ENCODE assay signal across 1 mouse cellular context in genomic region chr13:19415894-19416531, GRCm38 (mm10).
TF ChIP-seq lines count a peak whose summit lies in the region.

No protein-coding gene starts in this region.

TF ChIP-seq in CH12.LX, 34 proteins besides CTCF, POLR2A, EP300 and RAD21 (continued from another document):
- TF ChIP-seq SMC3 (IDR thresholded peaks at IDR 0.05; ENCODE audit: low read depth, low read length) (no peak), CHD2 (IDR thresholded peaks at IDR 0.05; ENCODE audit: low read length) (peak; percentile 76; the same call in 1 of the 2 replicates)
